Mouse (Mus musculus): Measurements from ENCODE around the gene Gm17606.

The Gm17606 gene

DNA sequence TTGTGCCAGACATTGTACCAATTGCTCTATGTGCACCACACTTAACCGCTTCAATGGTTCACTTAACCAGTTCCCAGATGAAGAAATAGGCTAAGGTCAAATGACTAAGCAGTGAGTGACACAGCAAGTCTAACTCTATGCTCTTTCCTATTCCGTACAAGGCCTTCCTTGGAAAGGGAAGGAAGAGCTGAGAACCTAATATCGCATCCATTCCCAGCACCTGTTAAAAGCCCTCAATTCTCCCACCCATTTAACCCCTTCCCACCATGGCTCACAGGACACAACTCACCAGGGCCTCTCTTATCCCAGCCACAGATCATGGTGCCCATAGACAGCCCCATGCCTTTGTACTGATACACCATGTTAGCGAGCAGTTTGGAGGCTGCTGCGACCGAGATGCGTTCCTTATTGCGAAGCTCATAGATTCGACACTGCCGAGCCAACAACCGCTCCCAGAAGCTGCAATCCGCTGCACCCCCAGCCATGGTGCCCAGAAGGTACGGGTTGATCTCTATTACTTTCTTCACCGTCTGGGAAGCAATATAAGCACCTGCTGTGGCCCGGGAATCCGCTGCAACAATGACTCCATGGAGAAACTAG, 24.4 kb upstream of the Gm17606 start:
- Histone ChIP-seq H3K4me3 (replicated peaks; ENCODE audit: low read length) (peak overlapping the region; percentile 86), H3K36me3 (ENCODE audit: insufficient read depth, low read length) (peaks cover 47% of the 10 kb centered on the region), H3K4me1 (replicated peaks; ENCODE audit: low read depth, low read length) (peaks cover 33% of the 10 kb centered on the region), H3K9me3 (ENCODE audit: low read length) (no peaks in the 10 kb centered on the region; the same call in 1 of the 2 replicates), H3K27me3 (ENCODE audit: insufficient read depth, low read length) (no peaks in the 10 kb centered on the region)
- TF ChIP-seq POU5F1 (IDR thresholded peaks at IDR 0.05; ENCODE audit: borderline replicate concordance, low read length) (no peak), CTCF (conservative IDR thresholded peaks at IDR 0.05; ENCODE audit: low read length) (no peak), NANOG (IDR thresholded peaks at IDR 0.05; ENCODE audit: borderline replicate concordance, low read length) (no peak)

DNA sequence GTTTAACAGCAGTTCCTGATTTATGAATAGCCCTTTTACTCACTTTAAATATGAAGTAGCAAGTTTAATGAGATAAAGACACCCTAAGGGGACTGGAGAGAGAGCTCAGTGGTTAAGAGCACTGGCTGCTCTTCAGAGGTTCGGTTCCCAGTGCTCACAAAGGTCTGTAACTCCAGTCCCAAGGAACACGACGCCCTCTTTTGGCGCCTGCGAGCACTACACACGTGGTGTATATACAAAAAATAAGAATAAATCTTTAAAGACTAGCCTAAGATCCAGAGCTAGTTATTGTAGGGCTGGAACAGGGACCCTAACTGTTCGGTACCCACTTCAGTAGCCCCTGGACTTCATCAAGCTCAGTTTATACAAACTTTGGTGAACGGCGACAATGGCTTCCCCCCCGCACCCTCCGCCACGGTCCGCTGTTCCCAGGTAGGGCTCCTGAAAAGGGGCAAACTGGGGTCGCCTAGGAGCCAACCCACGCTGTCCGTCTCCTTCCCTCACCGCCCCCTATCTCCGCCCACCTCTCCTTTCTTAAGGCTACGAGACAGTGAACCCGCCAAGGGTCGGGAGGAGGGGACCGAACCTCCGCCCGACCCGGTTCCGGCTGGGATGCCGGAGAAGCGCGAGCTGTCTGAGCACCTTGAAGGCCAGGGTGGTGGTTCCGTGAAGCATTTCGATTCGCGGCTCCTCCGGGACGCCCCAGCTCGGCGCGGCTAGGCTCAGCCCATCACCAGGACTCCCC, 23.4 kb upstream of the Gm17606 start:
- no peaks in the 10 kb centered on the region; the same call in 1 of the 2 replicates for H3K9me3 ChIP-seq (ENCODE audit: low read length)
- peaks cover 37% of the 10 kb centered on the region for H3K36me3 ChIP-seq (ENCODE audit: insufficient read depth, low read length)
- peak overlapping the region; percentile 86 for H3K4me3 ChIP-seq (replicated peaks; ENCODE audit: low read length)
- H3K4me1 ChIP-seq (replicated peaks; ENCODE audit: low read depth, low read length), result peaks cover 33% of the 10 kb centered on the region
- TF ChIP-seq CTCF (conservative IDR thresholded peaks at IDR 0.05; ENCODE audit: low read length) (peak; percentile 42), NANOG (IDR thresholded peaks at IDR 0.05; ENCODE audit: borderline replicate concordance, low read length) (no peak), POU5F1 (IDR thresholded peaks at IDR 0.05; ENCODE audit: borderline replicate concordance, low read length) (no peak)
- no peaks in the 10 kb centered on the region for H3K27me3 ChIP-seq (ENCODE audit: insufficient read depth, low read length)

DNA sequence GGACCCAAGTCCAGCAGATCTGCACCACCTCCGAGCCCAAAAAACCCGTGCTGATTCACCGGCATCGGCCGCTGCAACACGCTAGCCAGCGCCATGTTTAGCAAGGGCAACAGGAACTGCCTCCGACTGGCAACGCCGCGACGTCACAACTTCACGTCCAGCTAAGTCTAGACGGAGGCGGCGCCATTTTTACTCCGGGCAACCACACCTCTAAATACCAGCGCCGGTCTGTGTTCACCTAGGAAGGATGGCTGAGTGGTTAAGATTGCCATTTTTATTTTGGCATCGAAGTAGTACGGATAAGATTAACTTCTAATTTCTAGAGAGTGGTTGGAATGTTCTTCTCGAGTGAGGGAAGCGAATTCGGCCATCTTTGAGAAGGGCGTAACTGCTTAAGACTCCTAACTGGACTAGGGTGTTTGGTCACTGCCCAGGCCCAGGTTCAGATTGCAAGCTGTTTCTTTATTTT, 22.8 kb upstream of the Gm17606 start, which contains the start of gene Psmb5:
Psmb5 (minus strand) TSS at position 126 of the 469 bp plus-strand sequence.
- no peak for TF ChIP-seq CTCF (conservative IDR thresholded peaks at IDR 0.05; ENCODE audit: low read length)
- no peak for TF ChIP-seq POU5F1 (IDR thresholded peaks at IDR 0.05; ENCODE audit: borderline replicate concordance, low read length)
- TF ChIP-seq NANOG (IDR thresholded peaks at IDR 0.05; ENCODE audit: borderline replicate concordance, low read length), result no peak
- H3K27me3 ChIP-seq (ENCODE audit: insufficient read depth, low read length), result no peaks in the 10 kb centered on the region
- peak within 1 kb of the TSS; percentile 86 for H3K4me3 ChIP-seq (replicated peaks; ENCODE audit: low read length)
- H3K4me1 ChIP-seq (replicated peaks; ENCODE audit: low read depth, low read length), result peaks cover 27% of the 10 kb centered on the region
- peaks cover 31% of the 10 kb centered on the region for H3K36me3 ChIP-seq (ENCODE audit: insufficient read depth, low read length)
- H3K9me3 ChIP-seq (ENCODE audit: low read length), result no peaks in the 10 kb centered on the region; the same call in 1 of the 2 replicates

DNA sequence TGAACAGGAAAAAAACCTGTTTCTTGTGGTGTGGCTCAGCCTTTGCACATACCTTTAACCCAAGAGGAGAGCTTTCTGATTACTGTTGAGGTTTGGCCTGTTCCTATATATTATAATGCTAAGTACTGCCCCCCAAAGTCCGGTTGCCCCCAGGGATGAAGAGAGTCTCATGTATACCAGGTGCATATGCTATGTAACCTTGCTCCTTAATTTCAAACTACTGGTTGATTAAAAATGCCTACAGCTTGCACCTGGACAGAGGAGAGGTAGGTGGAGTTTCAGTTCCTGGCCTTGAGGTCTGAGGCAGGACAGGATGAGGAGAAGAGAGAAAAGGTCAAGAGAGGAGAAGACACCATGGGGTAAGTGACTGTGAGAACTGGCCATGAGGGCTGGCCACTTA, 19.6 kb upstream of the Gm17606 start, which contains the start of gene Psmb11:
Psmb11 (plus strand) TSS at position 301 of the 400 bp plus-strand sequence.
- peaks cover 5% of the 10 kb centered on the region for H3K36me3 ChIP-seq (ENCODE audit: insufficient read depth, low read length)
- no peak within 1 kb of the TSS for H3K4me3 ChIP-seq (replicated peaks; ENCODE audit: low read length)
- TF ChIP-seq NANOG (IDR thresholded peaks at IDR 0.05; ENCODE audit: borderline replicate concordance, low read length) (no peak), CTCF (conservative IDR thresholded peaks at IDR 0.05; ENCODE audit: low read length) (no peak), POU5F1 (IDR thresholded peaks at IDR 0.05; ENCODE audit: borderline replicate concordance, low read length) (no peak)
- peaks cover 24% of the 10 kb centered on the region for H3K4me1 ChIP-seq (replicated peaks; ENCODE audit: low read depth, low read length)
- no peaks in the 10 kb centered on the region; the same call in 1 of the 2 replicates for H3K9me3 ChIP-seq (ENCODE audit: low read length)
- H3K27me3 ChIP-seq (ENCODE audit: insufficient read depth, low read length), result peaks cover 19% of the 10 kb centered on the region

DNA sequence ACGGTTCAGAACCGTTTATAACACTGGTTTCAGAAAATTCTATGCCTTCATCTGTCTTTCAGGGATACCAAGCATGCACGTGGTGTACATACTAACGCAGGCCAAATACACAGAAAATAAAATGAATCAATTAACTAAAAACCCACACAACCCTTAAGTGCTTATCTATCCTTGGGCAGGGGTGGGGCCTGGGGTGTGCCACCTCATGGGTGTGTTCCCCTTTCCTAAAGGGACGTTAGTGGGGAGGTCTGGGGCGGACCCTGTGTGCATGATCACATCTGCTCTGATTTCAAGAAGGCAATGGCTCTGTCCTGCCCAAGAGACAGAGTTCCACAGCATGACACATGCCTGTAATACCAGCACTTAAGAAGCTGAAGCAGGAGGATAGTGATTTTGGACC, 17.4 kb upstream of the Gm17606 start:
- no peak overlapping the region for H3K4me3 ChIP-seq (replicated peaks; ENCODE audit: low read length)
- H3K4me1 ChIP-seq (replicated peaks; ENCODE audit: low read depth, low read length), result peaks cover 20% of the 10 kb centered on the region

DNA sequence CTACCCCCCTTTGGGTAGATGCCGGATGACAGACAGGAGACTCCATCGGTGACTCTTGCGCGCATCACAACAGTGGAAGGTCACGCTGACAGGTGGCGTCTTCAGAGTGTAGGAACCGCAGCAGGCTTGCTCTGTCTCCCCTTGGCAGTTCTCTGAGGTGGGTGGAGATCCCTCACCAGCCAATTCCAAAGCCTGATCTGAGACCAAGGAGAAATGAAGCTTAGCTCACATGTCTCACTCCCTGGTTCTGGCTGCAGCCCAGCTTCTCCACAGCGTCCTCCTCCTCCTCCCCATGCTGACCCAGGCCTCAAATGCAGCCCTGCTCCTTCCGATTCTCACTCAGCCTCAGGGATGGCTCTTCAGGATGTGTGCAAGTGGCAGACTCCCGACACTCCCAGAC, 15.8 kb upstream of the Gm17606 start:
- Histone ChIP-seq H3K27me3 (ENCODE audit: insufficient read depth, low read length) (peaks cover 42% of the 10 kb centered on the region), H3K9me3 (ENCODE audit: low read length) (no peaks in the 10 kb centered on the region), H3K4me1 (replicated peaks; ENCODE audit: low read depth, low read length) (peaks cover 22% of the 10 kb centered on the region), H3K36me3 (ENCODE audit: insufficient read depth, low read length) (no peaks in the 10 kb centered on the region), H3K4me3 (replicated peaks; ENCODE audit: low read length) (peak overlapping the region; percentile 70)
- no peak for TF ChIP-seq POU5F1 (IDR thresholded peaks at IDR 0.05; ENCODE audit: borderline replicate concordance, low read length)
- no peak for TF ChIP-seq CTCF (conservative IDR thresholded peaks at IDR 0.05; ENCODE audit: low read length)

More for the DNA sequence above, 17.4 kb upstream of the Gm17606 start:
- Histone ChIP-seq H3K36me3 (ENCODE audit: insufficient read depth, low read length) (no peaks in the 10 kb centered on the region), H3K27me3 (ENCODE audit: insufficient read depth, low read length) (peaks cover 35% of the 10 kb centered on the region), H3K9me3 (ENCODE audit: low read length) (no peaks in the 10 kb centered on the region; the same call in 1 of the 2 replicates)
- TF ChIP-seq NANOG (IDR thresholded peaks at IDR 0.05; ENCODE audit: borderline replicate concordance, low read length), result no peak
- no peak for TF ChIP-seq POU5F1 (IDR thresholded peaks at IDR 0.05; ENCODE audit: borderline replicate concordance, low read length)
- no peak for TF ChIP-seq CTCF (conservative IDR thresholded peaks at IDR 0.05; ENCODE audit: low read length)

DNA sequence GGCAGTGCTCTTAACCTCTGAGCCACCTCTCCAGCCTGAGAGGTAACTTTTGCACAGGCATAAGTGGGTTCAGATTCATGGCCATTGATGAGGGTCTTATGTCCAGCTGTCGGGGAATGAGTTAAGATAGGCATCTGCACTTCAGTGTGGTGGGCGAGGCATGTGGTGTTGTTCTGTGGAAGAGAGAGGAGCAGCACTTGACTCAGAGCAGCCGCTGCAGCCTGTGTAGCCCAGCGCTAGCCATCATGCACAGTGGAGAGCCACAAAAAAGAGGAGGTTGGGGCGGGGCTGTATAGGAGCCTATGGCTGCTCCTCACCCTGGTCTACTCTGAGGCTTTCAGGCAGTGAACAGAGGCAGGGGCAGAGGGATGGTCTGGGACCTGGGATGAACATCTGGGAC, 12.6 kb upstream of the Gm17606 start:
- H3K9me3 ChIP-seq (ENCODE audit: low read length), result no peaks in the 10 kb centered on the region
- TF ChIP-seq CTCF (conservative IDR thresholded peaks at IDR 0.05; ENCODE audit: low read length) (no peak), POU5F1 (IDR thresholded peaks at IDR 0.05; ENCODE audit: borderline replicate concordance, low read length) (no peak)
- H3K4me3 ChIP-seq (replicated peaks; ENCODE audit: low read length), result no peak overlapping the region
- peaks cover 33% of the 10 kb centered on the region for H3K4me1 ChIP-seq (replicated peaks; ENCODE audit: low read depth, low read length)
- peaks cover 66% of the 10 kb centered on the region for H3K27me3 ChIP-seq (ENCODE audit: insufficient read depth, low read length)
- no peaks in the 10 kb centered on the region for H3K36me3 ChIP-seq (ENCODE audit: insufficient read depth, low read length)

DNA sequence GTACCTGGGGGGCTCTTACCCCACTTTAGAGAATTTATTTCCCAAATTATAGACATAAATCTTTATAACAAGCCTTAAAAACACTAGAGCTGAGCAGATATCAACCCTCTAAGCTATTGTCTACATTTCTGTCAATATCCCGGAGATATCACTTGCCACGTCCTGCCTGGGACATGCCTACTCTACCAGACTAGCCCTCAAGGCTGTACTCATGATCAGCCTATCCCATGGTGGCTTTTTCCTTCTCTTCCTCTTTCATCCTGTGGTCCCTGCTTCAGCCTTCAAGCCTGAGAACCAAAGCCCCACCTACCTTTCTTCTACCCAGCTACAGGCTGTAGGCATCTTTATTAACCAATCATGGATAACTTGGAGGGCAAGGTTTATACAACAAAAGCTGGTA, 11.0 kb upstream of the Gm17606 start:
- no peaks in the 10 kb centered on the region for H3K9me3 ChIP-seq (ENCODE audit: low read length)
- H3K27me3 ChIP-seq (ENCODE audit: insufficient read depth, low read length), result peaks cover 65% of the 10 kb centered on the region

More for the DNA sequence above, 11.0 kb upstream of the Gm17606 start:
- no peak for TF ChIP-seq CTCF (conservative IDR thresholded peaks at IDR 0.05; ENCODE audit: low read length)
- no peak for TF ChIP-seq POU5F1 (IDR thresholded peaks at IDR 0.05; ENCODE audit: borderline replicate concordance, low read length)
- TF ChIP-seq NANOG (IDR thresholded peaks at IDR 0.05; ENCODE audit: borderline replicate concordance, low read length), result no peak
- Histone ChIP-seq H3K4me3 (replicated peaks; ENCODE audit: low read length) (no peak overlapping the region), H3K4me1 (replicated peaks; ENCODE audit: low read depth, low read length) (peaks cover 31% of the 10 kb centered on the region), H3K36me3 (ENCODE audit: insufficient read depth, low read length) (no peaks in the 10 kb centered on the region)

Measured in E14TG2a.4 (cell line).